Mouse (Mus musculus) cerebellum, postnatal 14 days (tissue): ENCODE measurements around the gene CN725425.

Source experiments
- DNase-seq, 2 experiments: peaks; one replicate each; pipeline ENCODE4 v3.0.0; 2021; ENCODE audit warnings: mixed read lengths in 2 of 2

CN725425 gene

GRCm38 (mm10) chr15:91199256-91199905 lies at the start of gene CN725425:
TSS of gene CN725425 (plus strand) at chr15:91199494.
- DNase-seq, result no peak

GRCm38 (mm10) chr15:91152592-91152991 lies 46.7 kb upstream of the CN725425 start:
- DNase-seq, result no peak

GRCm38 (mm10) chr15:91153311-91153710 lies 46.0 kb upstream of the CN725425 start:
- no peak for DNase-seq

- DNase-seq, result no peak
Observed at GRCm38 (mm10) chr15:91161153-91161552, 38.1 kb upstream of the CN725425 start.

GRCm38 (mm10) chr15:91163454-91163853 lies 35.8 kb upstream of the CN725425 start:
- DNase-seq, result no peak

- DNase-seq, result peak; percentile 46 to 52
Observed at GRCm38 (mm10) chr15:91165021-91165420, 34.3 kb upstream of the CN725425 start.

- DNase-seq, result no peak
Observed at GRCm38 (mm10) chr15:91167850-91168562, 31.3 kb upstream of the CN725425 start.

- DNase-seq, result peak in 1 of 2 experiments; percentile 20
Observed at GRCm38 (mm10) chr15:91170602-91171328, 28.5 kb upstream of the CN725425 start.

GRCm38 (mm10) chr15:91171332-91171731 lies 28.0 kb upstream of the CN725425 start:
- no peak for DNase-seq

- DNase-seq, result no peak
Observed at GRCm38 (mm10) chr15:91172193-91172592, 27.1 kb upstream of the CN725425 start.

GRCm38 (mm10) chr15:91178656-91179314 lies 20.5 kb upstream of the CN725425 start:
- DNase-seq, result no peak

- DNase-seq, result peak; percentile 33 to 43
Observed at GRCm38 (mm10) chr15:91179911-91180622, 19.2 kb upstream of the CN725425 start.

GRCm38 (mm10) chr15:91186358-91186757 lies 12.9 kb upstream of the CN725425 start:
- no peak for DNase-seq

- peak; percentile 18 to 36 for DNase-seq
Observed at GRCm38 (mm10) chr15:91190026-91190425, 9.3 kb upstream of the CN725425 start.

GRCm38 (mm10) chr15:91190519-91191207 lies 8.6 kb upstream of the CN725425 start:
- peak; percentile 33 to 60 for DNase-seq

GRCm38 (mm10) chr15:91191412-91192222 lies 7.7 kb upstream of the CN725425 start, which contains the start of gene Abcd2:
TSS of gene Abcd2 (minus strand) at chr15:91191799.
- peak; percentile 84 to 87 for DNase-seq

- DNase-seq, result no peak
Observed at GRCm38 (mm10) chr15:91192223-91192598, 7.1 kb upstream of the CN725425 start.

- no peak for DNase-seq
Observed at GRCm38 (mm10) chr15:91200833-91201232, 1.5 kb downstream of the CN725425 start.

- no peak for DNase-seq
Observed at GRCm38 (mm10) chr15:91202486-91202885, 3.2 kb downstream of the CN725425 start.

GRCm38 (mm10) chr15:91203521-91203920 lies 4.2 kb downstream of the CN725425 start:
- DNase-seq, result no peak

- no peak for DNase-seq
Observed at GRCm38 (mm10) chr15:91206518-91206917, 7.2 kb downstream of the CN725425 start.
